Mouse (Mus musculus) brown adipose tissue, adult 24 weeks (tissue): ENCODE measurements at regions not wholly inside any gene's neighbourhood (a gene's known extent, or its start where the extent isn't known, plus 50 kb on each side); places are given as distances from the start of the nearest gene placed in this dataset.

Source experiments
- H3K27ac ChIP-seq: fragments of 200-500 bp; replicated peaks from 2 replicates; pipeline ENCODE4 v1.5.1; 2012; ENCODE audit warnings: low read depth, mild to moderate bottlenecking, low read length
- H3K4me1 ChIP-seq: fragments of 200-500 bp; 2 replicates; pipeline ENCODE4 v1.6.1; 2012; ENCODE audit warnings: low read length, mixed read lengths; ENCODE audit not compliant: control insufficient read depth, insufficient read depth, insufficient read length
- H3K4me3 ChIP-seq: fragments of 200-500 bp; 2 replicates; pipeline ENCODE4 v1.5.1; 2012; ENCODE audit warnings: low read depth, mild to moderate bottlenecking, low read length, moderate library complexity; ENCODE audit not compliant: insufficient read depth

DNA sequence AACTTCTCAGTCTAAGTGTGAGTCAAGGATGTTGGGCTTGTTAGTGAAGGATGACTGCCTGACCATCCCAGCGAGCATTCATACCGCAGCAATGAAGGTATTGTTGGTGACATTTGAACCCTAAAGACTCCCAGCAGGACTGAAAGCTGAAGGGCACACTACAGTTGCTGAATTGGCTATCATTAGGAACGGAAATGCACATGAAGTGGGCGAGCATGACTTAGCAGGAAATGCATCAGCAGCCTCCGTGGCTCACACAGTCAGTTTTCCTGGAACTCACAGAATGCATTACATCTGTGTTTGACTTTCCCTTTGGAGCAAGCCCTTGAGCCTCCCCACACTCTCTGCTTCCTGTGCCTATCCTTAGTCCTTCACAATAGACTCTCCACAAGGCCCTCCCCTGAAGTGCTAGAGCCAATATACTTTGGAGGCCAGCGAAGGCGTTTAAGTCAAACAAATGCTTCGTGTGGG, 63.9 kb downstream of the Tmco5 start:
- Histone ChIP-seq H3K27ac (peak overlapping the region; percentile 65), H3K4me3 (no peak overlapping the region), H3K4me1 (no peaks in the 10 kb centered on the region)

DNA sequence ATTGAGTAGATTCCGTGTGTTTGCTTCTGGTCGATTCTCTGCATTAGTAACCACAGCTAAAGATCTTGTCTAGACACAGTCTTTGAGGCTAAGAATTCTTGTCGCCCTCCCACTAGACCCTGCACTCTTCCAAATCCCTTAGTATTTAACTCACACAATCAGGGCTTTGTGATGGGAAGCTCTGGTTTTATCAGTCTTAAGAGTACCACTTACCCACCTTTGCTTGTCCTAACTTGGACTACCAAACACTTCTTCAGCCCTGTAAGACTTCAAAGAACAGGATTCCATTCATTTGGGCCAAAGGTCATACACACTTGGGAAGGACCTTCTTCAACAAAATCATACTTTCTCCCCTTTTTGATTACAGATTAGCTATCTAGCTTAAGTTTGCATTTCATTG, 70.0 kb downstream of the Tmco5 start:
- Histone ChIP-seq H3K27ac (no peak overlapping the region), H3K4me3 (no peak overlapping the region), H3K4me1 (no peaks in the 10 kb centered on the region)

- Histone ChIP-seq H3K27ac (no peak overlapping the region), H3K4me1 (no peaks in the 10 kb centered on the region), H3K4me3 (no peak overlapping the region)
These were observed 71.2 kb downstream of the Tmco5 start for GRCm38 (mm10) chr2:116949741-116950140.

GRCm38 (mm10) chr2:116950154-116950553, 71.7 kb downstream of the Tmco5 start:
- Histone ChIP-seq H3K4me1 (no peaks in the 10 kb centered on the region), H3K27ac (no peak overlapping the region), H3K4me3 (no peak overlapping the region)

DNA sequence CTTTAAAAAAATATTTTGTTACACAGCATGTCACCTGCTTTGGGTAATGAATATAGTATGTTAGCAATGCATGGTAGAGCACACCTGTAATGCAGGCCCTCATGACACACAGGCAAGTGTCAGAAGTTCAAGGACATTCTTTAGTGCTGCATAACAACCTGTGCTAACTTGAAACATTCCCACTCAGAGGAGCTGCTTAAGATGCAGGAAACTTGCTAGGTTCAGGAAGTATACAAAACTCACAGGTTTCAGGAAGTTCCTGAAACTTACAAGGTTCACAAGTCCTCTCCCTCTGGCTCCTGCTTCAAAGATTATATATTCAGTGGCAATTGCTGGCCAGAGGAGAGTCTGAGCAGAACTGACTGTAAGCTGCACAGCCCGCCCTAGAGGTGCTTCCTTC, 73.0 kb downstream of the Tmco5 start:
- no peak overlapping the region for H3K4me3 ChIP-seq
- H3K27ac ChIP-seq, result no peak overlapping the region

GRCm38 (mm10) chr2:116954280-116954679, 75.8 kb downstream of the Tmco5 start:
- H3K4me1 ChIP-seq, result no peaks in the 10 kb centered on the region
- no peak overlapping the region for H3K4me3 ChIP-seq
- no peak overlapping the region for H3K27ac ChIP-seq

More for the DNA sequence above, 73.0 kb downstream of the Tmco5 start:
- H3K4me1 ChIP-seq, result no peaks in the 10 kb centered on the region

DNA sequence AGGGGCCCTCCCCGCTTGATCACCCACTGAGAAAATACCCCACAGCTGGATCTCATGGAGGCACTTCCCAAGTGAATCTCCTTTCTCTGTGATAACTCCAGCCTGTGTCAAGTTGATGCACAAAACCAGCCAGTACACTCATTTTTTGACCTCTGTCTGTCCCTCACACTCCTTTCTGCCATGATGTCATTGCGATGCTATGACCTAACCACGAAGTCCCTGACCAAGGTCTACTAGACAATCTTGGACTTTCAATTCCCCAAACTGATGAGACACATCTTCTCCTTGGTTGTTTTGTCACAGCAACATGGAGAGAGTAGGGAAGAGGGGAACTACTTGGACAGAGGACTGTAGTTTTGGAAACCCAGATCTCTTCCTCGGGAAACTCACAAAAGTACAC, 76.4 kb downstream of the Tmco5 start:
- Histone ChIP-seq H3K4me1 (no peaks in the 10 kb centered on the region), H3K4me3 (no peak overlapping the region), H3K27ac (no peak overlapping the region)

GRCm38 (mm10) chr2:116963116-116963873, 84.8 kb downstream of the Tmco5 start:
- H3K4me3 ChIP-seq, result no peak overlapping the region
- H3K27ac ChIP-seq, result no peak overlapping the region
- no peaks in the 10 kb centered on the region for H3K4me1 ChIP-seq

DNA sequence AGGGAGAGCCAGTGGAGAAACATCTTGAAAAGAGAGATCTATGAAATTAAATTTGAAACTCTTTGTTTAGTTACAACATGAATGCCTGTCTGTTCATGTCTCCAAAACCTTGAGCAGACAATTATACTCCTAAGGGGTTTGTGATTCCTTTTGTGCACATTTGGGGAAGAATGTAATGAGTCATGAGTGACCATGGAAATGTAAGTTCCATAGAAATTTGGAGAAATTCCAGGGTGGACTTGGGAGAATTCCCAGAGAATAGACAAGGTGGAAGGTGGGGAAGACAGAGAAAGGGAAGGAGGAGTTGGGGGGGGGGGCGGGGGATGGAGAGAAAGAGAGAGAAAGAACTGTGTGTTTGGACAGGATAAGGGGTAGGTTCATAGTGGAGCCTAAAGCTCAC, 87.8 kb downstream of the Tmco5 start:
- no peak overlapping the region for H3K27ac ChIP-seq

DNA sequence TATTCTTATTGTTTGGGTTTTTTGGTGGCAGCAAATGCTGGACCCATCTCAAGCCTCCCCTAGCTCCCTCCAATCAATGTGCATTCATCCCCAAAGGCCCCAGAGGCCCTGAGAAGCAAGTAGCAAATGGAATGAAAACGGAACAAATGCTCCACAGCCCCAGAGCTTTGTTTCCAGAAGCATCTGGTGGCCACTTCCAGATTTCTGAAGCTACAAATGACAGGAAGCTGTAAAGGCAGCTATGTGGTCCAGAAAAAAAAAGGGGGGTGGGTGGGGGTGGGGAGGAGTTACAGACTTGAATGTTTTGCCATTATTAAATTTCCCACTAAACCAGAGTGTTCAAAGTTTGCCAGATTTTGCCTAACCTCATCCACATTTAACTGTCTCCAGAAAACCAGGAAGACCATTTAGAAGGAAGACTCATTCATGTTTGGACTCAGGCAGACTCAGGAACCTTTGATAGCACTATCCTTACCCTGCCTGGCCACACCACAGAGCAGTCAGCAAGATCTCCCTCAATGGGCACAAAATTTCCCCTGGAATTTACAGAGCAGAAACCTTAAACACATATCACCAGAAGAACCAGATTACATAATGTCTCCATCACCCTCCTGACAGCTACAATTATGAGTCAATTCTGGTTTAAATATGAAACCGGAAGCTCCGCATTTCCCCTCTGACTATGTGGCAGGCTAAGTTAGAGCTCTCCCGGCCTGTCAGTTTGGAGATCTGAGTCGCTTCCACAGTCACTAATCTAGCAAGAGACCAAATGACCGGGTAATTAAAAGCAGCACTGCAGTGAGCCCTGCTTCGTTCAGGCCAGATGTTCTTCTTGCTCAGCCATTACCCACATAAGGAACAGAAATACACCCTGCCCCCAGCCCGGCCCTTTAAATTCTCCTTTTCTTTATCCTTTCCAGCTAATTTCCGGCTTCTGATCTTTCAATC, 93.4 kb downstream of the Tmco5 start:
- H3K4me3 ChIP-seq, result peak overlapping the region; percentile 29; the same call in 1 of the 2 replicates
- H3K4me1 ChIP-seq, result peaks cover 9% of the 10 kb centered on the region
- H3K27ac ChIP-seq, result peak overlapping the region; percentile 93

More for the DNA sequence above, 87.8 kb downstream of the Tmco5 start:
- Histone ChIP-seq H3K4me1 (no peaks in the 10 kb centered on the region), H3K4me3 (no peak overlapping the region)

DNA sequence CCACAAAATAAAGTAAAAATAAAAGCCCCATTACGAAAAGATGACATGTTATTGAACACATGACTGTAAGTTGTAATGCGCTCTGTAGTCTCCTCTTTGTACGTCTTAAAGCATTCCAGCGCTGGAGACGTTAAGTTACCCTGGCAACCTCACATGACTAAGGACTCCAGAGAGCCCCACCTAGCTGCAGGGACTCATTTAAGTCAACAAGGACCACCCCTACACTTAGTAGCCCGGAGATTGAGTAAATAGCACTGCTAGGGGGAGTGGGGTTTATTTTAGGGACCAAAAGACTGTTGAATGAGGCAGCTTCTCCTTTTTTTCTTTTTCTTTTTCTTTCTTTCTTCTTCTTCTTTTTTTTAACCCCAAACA, 94.1 kb downstream of the Tmco5 start:
- Histone ChIP-seq H3K4me1 (peaks cover 12% of the 10 kb centered on the region), H3K4me3 (no peak overlapping the region; the same call in 1 of the 2 replicates), H3K27ac (peak overlapping the region; percentile 93)

- Histone ChIP-seq H3K27ac (no peak overlapping the region), H3K4me3 (no peak overlapping the region), H3K4me1 (peaks cover 15% of the 10 kb centered on the region)
These were observed 95.0 kb downstream of the Tmco5 start for GRCm38 (mm10) chr2:116973441-116973840.

- H3K27ac ChIP-seq, result no peak overlapping the region
- peaks cover 15% of the 10 kb centered on the region for H3K4me1 ChIP-seq
- H3K4me3 ChIP-seq, result no peak overlapping the region
These were observed 95.7 kb downstream of the Tmco5 start for GRCm38 (mm10) chr2:116974152-116974551.

DNA sequence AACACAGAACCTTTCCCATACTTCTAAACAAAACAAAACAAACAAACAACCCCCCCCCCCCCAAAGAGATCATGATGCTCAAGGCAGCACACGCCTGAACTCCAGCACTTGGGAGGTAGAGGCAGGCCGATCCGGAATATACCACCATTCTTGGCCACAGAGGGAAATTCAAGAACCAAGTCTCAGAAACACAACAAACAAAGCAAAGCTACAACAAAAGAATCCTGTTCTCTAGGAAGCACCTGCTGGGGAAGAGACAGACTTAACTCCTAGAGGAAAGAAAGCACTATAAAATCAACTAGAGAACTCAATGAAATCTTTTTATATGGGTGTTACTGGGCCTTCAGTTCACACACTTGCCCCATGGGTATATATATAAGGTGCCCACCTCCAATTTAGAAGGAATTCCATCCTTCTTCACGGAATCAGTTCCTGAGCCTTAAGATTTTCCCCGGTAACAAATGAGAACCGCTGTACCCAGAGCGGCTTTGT, 96.1 kb downstream of the Tmco5 start:
- Histone ChIP-seq H3K27ac (no peak overlapping the region; the same call in 1 of the 2 replicates), H3K4me1 (peaks cover 15% of the 10 kb centered on the region), H3K4me3 (peak overlapping the region; percentile 65)

DNA sequence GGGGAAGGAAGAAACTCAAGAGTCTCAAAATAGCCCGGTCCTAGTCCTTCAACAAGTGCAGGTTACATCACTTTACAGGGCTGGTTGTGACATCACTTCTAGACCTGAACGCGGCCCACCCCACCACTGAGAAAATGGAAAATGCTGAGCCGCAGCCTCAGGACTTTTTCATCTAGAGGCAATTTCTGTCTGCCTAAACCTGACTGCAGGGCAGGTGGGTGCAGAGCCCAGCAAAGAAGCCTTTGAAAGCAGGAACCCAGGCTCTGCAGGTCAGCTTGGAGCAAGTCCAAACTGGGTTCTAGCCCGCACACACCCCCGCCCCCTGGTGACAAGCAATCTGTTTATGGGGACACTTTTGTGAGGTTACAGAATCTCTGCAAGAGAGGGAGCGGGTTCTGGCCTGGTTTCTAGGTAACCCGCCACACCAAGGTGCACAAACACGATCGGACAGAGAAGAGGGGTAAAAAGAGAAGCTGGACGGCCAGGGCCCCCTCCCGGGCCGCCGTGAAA, 96.7 kb downstream of the Tmco5 start:
- peak overlapping the region; percentile 67 for H3K27ac ChIP-seq
- peak overlapping the region; percentile 65 for H3K4me3 ChIP-seq
- H3K4me1 ChIP-seq, result peaks cover 15% of the 10 kb centered on the region
